Mouse (Mus musculus): ENCODE data around the gene Trio.

Trio gene

GRCm38 (mm10) chr15:27942148-27942847, 83.3 kb downstream of the Trio start:
- DNase-seq = no peak

- no peak for DNase-seq
Measured at GRCm38 (mm10) chr15:27941441-27941840, 84.2 kb downstream of the Trio start.

- DNase-seq = no peak
Measured at GRCm38 (mm10) chr15:27941020-27941419, 84.6 kb downstream of the Trio start.

- no peak for DNase-seq
Measured at GRCm38 (mm10) chr15:27940032-27940431, 85.6 kb downstream of the Trio start.

GRCm38 (mm10) chr15:27938886-27939285, 86.8 kb downstream of the Trio start:
- DNase-seq = peak; percentile 76

GRCm38 (mm10) chr15:27937861-27938833, 87.5 kb downstream of the Trio start:
- peak; percentile 44 for DNase-seq

GRCm38 (mm10) chr15:27937003-27937860, 88.4 kb downstream of the Trio start:
- peak; percentile 78 for DNase-seq

GRCm38 (mm10) chr15:27935772-27936746, 89.6 kb downstream of the Trio start:
- DNase-seq = no peak

- DNase-seq = no peak
Measured at GRCm38 (mm10) chr15:27933270-27933669, 92.4 kb downstream of the Trio start.

- no peak for DNase-seq
Measured at GRCm38 (mm10) chr15:27931891-27932290, 93.8 kb downstream of the Trio start.

GRCm38 (mm10) chr15:27931459-27931858, 94.2 kb downstream of the Trio start:
- no peak for DNase-seq

GRCm38 (mm10) chr15:27927614-27928013, 98.0 kb downstream of the Trio start:
- no peak for DNase-seq

GRCm38 (mm10) chr15:27926941-27927340, 98.7 kb downstream of the Trio start:
- DNase-seq = no peak

- DNase-seq = no peak
Measured at GRCm38 (mm10) chr15:27926450-27926849, 99.2 kb downstream of the Trio start.

GRCm38 (mm10) chr15:27925865-27926264, 99.8 kb downstream of the Trio start:
- DNase-seq = no peak

GRCm38 (mm10) chr15:27925004-27925635, 100.5 kb downstream of the Trio start:
- no peak for DNase-seq

GRCm38 (mm10) chr15:27923987-27924341, 101.7 kb downstream of the Trio start:
- no peak for DNase-seq

- peak; percentile 73 for DNase-seq
Measured at GRCm38 (mm10) chr15:27923280-27923986, 102.2 kb downstream of the Trio start.

GRCm38 (mm10) chr15:27920751-27921150, 104.9 kb downstream of the Trio start:
- DNase-seq = no peak

GRCm38 (mm10) chr15:27919540-27919939, 106.1 kb downstream of the Trio start:
- DNase-seq = no peak

GRCm38 (mm10) chr15:27918798-27919197, 106.8 kb downstream of the Trio start:
- DNase-seq = no peak
